Mouse (Mus musculus): ENCODE measurements around the gene Nav2. TPM values are rescaled to one million over a fixed set of nuclear protein-coding genes. Genes with fewer than 3 reads are reported as not detected.

The Nav2 gene
- total RNA-seq, 2 experiments from 2014 or later, result 1.4 TPM

DNA sequence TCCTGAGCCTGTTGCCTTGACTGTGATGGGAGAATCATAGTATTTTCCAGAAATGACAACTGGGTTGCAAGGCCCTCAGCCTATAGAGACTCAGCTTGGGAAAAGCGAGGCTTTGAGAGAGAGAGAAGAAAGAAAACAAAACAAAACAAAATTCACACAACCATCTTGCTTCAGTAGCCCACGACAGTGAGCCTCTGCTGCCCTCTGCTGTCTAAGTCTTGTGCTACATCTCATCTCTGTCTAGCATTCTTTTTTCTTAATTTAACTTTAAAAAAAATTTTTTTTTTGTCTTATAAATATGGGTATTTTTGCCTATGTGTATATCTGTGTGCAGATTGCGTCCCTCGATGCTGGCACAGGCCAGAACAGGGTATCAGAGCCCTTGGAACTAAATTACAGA, 517.5 kb downstream of the Nav2 start:
- ATAC-seq (replicated peaks; ENCODE audit: low FRiP score, low TSS enrichment, poor library complexity, severe bottlenecking), result 0 out of 2 replicates have a peak, but pooled peaks have one; percentile 34

DNA sequence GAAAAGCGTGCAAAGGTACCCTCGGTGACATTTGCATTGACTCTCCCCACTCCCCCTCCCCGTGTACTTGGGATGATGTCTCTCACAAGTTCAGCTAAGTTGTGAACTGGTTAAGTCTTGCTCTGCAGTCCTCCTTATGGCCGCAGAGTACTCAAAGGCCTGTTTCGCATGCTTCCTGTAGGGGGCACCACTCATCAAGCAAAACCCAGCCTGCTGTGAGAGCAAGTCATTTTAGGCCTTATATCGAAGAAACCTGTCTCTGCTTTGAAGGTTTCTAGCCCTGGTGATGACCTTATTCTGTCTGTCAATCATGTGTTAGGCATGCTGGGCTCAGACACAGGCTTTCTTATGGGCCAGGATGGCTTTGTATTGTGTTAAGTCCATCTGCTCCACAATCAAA, 519.3 kb downstream of the Nav2 start:
- peak; percentile 65 for ATAC-seq (replicated peaks; ENCODE audit: low FRiP score, low TSS enrichment, poor library complexity, severe bottlenecking)

DNA sequence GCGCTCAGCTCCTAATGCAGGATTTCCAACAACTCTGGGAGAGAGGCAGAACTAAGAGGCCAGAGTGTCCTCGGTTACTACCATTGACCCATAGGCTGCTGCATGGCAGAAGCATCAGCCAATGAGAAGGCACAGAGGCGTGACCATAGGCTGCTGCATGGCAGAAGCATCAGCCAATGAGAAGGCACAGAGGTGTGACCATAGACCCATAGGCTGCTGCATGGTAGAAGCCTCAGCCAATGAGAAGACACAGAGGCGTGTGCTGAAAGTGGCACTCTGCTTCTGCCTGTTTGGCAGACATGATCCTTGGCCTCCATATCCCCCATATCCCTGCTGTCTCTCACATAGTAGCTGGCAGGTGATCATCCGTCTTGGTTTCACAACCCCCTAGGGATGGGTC, 520.4 kb downstream of the Nav2 start:
- ATAC-seq (replicated peaks; ENCODE audit: low FRiP score, low TSS enrichment, poor library complexity, severe bottlenecking), result peak; percentile 75

DNA sequence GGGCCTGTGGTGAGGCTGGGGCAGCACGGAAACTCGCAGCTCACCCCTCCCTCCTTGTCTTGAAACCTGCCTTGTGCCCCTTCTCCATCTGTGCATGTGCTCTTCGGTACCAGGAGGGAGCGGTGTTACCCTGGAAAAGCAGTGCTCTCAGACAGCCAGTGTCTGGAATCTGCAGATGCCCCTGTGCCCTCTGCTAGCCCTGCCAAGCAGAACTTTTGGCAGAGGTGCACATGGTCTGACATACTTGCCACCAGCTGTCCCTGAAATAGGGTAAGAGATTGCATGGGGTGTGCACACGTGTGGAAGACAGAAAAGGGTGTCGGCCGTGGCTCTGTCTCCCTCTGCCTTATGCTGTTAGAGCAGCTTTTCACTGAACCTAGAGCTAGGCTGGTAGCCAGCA, 522.3 kb downstream of the Nav2 start:
- no peak for ATAC-seq (replicated peaks; ENCODE audit: low FRiP score, low TSS enrichment, poor library complexity, severe bottlenecking)

DNA sequence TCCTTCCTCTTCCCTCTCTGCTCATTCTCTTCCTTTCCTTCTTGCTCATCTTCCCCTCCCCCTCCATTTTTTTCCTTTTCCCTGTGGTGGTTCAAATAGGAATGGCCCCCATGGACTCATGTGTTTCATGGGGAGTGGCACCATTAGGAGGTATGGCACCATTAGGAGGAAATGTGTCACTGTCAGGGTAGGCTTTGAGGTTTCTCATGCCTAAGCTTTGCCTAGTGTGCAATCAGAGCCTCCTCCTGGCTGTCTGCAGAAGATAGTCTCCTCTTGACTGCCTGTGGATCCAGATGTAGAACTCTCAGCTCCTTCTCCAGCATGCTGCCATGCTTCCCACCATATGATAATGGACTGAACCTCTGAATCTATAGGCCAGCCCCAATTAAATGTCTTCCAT, 525.4 kb downstream of the Nav2 start:
- no peak for ATAC-seq (replicated peaks; ENCODE audit: low FRiP score, low TSS enrichment, poor library complexity, severe bottlenecking)

DNA sequence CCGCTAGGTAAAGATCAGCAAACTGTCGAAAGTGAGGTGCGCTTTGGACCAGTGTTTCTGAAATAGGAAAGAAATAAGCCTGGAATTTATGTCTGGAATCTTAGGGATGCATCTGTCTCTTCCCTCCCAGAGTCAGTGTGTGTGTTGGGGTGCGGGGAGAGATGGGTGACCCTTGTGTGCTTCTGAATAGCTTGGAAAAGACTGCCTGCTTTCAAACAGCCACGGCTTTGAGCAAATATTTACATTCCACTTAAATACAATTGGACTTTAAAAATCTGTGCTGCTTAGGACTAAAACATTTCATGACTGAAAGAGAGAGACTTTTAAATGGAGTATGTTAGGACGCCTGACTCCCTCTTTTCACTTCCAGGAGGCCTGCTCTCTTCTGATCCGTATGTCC, 528.0 kb downstream of the Nav2 start:
- ATAC-seq (replicated peaks; ENCODE audit: low FRiP score, low TSS enrichment, poor library complexity, severe bottlenecking), result no peak

DNA sequence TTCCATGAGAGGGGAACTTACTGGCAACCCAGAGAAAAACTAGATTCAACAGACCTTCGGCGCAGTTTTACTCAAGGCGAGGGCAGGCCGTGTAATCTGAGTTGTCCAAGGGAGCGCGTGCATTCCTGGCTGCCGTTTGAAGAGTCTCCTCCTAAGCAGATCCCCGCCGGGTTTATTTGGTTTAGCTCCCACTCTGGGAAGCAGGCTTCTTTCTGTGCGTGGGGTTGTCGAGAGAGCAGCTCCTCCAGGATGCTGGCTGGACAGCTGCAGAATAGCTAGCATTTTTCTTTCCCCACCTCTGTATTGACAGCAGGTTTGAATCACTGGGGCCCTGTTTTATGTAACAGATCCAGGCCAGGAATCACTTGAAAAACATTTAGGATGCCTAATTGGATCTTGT, 529.4 kb downstream of the Nav2 start:
- no peak for ATAC-seq (replicated peaks; ENCODE audit: low FRiP score, low TSS enrichment, poor library complexity, severe bottlenecking)

DNA sequence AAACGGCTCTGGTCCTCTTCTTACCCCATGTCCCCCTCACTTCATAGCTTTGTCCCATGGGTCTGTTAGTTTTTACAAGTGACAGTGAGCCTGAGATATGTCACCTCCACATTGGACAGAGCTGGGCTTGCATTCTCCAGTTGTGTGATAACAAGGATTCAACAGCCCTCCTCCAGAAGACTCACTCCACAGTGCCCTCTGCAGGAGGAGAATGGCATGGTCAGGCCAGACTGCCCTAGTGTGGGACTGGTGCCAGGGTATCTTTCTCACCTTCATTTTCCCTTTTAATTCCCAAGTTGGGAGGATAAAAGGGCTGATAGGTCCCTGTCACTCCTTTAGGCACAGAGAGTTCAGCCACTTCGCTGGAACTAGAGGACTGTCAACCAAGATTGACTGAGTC, 530.6 kb downstream of the Nav2 start:
- ATAC-seq (replicated peaks; ENCODE audit: low FRiP score, low TSS enrichment, poor library complexity, severe bottlenecking), result peak; percentile 76

DNA sequence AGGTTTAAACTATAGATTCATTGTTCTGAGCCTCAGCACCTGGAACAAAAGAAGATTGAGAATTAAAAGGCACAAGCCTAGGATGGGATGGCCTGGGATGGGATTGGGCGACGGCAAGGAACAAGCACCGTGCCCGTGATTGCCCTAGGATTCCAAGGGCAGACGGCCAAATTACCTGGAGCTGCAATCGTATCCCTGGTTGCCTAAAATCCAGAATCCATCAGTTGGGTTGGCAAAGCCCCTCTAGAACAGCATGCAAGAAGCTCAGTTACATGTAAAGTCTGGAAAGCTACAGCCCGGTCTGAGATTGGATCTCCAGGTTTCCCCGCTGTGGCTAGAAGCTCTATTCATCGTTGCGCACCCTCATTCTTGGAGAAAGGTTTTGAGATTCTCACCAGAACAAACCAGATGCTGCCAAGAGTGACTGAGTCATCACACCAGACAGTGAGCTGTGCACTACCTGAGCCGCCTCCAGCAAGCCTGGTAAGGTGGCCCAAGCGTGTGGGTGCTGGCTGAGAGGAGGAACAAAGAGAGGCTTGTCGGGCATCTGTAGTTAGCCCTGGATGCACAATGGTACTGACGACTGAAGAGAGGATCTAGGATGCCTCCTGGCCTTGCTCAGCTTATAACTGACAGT, 531.9 kb downstream of the Nav2 start:
- no peak for ATAC-seq (replicated peaks; ENCODE audit: low FRiP score, low TSS enrichment, poor library complexity, severe bottlenecking)

DNA sequence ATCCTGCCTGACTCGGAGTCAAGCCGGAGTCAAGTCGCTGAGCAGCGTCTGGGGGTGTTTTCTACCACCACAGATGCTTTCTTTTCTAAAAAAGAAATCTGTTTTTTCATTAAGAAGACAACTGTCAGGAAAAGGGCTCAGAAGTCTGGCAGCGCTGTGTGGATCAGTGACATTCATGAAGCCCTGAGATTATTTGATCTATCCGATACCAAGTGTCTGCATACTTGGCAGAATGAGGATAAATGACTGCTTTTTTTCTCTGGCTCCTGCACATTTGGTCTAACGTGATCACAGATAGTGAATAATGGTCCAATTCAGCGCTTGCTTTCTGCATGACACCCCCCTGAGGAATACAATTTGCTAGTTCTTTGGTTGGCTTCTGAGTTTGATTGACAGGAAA, 533.7 kb downstream of the Nav2 start:
- ATAC-seq (replicated peaks; ENCODE audit: low FRiP score, low TSS enrichment, poor library complexity, severe bottlenecking), result no peak

DNA sequence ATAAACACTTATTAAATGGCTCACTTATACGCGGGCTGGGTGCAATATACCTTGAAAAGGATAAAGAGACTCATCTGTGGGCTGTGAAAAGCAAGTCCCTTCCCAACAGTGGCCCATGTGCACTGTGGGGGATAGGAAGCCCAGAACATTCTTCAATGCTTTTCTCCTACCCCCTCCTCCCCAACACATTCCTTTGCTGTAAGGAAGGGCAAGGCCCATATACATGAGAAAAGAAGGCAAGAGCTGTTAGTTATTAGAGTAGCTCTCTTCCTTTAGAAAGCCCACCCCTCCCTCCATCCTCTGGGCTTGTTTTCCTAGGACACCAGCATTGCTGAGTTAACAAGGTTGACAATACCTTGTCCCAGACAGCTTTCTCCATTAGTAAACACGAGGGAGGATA, 540.1 kb downstream of the Nav2 start:
- ATAC-seq (replicated peaks; ENCODE audit: low FRiP score, low TSS enrichment, poor library complexity, severe bottlenecking), result no peak

DNA sequence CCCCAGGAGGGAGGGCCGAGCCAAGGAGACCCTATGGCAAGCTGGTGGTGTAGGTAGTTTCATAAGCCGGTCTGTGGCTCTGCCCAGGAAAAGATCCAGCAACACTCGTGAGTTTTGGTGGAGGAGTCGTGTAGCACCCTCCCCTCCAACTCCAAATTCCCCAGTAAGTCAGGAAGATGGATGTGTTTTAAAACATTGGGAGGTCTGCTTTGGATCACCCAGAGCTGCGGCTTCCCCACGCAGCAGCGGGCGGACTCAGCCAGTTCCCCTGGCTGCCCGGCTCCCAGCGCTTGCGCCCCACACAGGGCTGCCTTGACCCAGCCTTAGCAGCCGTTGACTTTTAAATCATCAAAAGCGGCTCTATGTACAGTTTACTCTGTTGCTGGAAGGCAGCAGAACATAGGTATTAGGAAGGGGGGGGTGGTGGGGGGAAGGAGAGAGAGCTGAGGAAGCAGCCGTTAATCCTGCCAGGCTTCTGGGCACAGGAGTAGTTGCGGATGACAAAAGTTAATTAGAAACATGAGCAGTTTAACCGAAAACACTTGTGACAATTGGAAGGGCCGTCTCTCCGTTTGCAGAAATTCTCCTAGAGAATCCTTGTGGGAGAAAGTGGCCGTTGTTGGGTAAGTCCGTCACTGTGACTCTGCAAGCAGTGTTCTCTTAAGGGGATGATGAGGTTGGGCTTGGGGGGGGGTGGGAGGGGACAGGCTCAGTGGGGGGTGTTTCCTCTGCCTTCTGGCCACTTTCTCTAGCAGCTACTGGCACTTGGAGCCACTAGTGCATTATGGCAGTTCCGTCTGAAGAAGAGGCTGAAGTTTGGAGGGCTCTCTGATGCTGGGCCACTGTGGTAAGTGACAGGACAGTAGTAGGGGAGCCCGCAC, 542.0 kb downstream of the Nav2 start:
- ATAC-seq (replicated peaks; ENCODE audit: low FRiP score, low TSS enrichment, poor library complexity, severe bottlenecking), result no peak

DNA sequence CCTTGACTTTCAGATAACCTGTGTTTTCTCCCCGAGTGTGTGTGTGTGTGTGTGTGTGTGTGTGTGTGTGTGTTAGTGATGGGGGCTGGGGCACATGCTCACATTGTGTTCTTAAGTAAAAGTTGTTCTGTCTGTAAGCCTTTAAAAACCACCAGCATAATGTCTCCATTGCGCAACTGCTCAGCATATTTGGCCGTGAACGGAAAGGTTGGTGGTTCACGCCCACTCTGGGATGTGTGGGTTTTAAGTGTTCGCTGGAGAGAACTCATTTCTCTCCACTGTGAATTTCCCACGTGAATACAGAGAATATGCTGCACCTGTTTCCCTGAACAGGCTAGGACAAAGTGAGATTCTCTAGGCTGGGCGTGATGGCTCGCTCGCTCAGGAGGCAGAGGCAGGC, 542.7 kb downstream of the Nav2 start:
- no peak for ATAC-seq (replicated peaks; ENCODE audit: low FRiP score, low TSS enrichment, poor library complexity, severe bottlenecking)

DNA sequence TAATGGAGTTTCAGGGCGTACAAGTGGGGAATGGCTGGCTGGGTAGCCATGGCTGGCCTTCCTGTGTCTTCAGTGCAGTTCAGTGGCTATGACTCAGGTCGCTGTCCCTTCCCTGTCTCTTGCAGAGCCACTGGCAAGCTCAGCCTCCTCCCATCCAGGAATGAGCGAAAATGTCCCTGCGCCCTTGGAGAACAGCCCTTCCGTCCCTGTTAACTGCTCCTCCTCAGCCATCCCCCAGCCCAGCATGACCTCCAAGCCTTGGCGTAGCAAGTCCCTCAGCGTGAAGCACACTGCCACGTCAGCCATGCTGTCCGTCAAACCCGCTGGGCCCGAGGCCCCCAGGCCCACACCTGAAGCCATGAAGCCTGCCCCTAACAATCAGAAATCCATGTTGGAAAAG, 543.8 kb downstream of the Nav2 start:
- no peak for ATAC-seq (replicated peaks; ENCODE audit: low FRiP score, low TSS enrichment, poor library complexity, severe bottlenecking)

DNA sequence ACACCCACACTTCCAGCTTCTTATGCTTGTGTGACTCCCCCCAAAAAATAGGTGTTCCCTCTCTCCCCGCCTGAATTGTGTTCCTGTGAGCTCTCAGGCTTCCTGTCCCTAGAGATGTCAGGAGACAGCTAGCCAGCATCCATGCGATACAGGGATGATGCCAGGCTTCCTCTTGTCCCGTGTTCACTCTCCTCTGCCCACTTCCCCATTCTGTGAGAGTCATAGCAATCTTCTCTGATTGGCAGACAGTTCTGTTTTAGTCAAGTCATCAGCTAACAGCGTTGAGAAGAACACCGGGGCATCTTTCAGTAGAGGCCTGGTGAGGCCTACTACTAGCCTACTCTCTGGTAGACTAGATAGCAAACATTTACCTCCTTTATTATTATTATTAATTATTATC, 546.1 kb downstream of the Nav2 start:
- ATAC-seq (replicated peaks; ENCODE audit: low FRiP score, low TSS enrichment, poor library complexity, severe bottlenecking), result 0 out of 2 replicates have a peak, but pooled peaks have one; percentile 37

DNA sequence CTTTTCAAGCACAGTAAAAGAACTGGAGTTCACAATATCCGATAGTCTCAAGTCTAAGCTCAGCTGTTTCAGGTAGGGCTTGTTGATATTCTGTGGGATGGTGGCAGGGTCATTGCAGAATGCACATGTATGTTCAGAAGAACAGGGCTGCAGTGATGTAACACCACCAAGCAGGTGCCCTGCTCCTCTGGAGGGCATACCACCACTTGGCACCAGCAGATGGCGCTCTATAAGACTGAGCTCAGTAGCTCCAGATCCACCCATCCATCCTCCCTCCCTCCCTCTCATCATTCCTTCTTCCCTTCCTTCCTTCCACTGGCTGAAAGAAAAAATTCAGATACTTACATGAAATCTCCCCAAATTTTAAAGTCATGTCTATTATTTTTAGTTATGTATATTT, 547.6 kb downstream of the Nav2 start:
- ATAC-seq (replicated peaks; ENCODE audit: low FRiP score, low TSS enrichment, poor library complexity, severe bottlenecking), result peak; percentile 82; the same call in 1 of the 2 replicates

DNA sequence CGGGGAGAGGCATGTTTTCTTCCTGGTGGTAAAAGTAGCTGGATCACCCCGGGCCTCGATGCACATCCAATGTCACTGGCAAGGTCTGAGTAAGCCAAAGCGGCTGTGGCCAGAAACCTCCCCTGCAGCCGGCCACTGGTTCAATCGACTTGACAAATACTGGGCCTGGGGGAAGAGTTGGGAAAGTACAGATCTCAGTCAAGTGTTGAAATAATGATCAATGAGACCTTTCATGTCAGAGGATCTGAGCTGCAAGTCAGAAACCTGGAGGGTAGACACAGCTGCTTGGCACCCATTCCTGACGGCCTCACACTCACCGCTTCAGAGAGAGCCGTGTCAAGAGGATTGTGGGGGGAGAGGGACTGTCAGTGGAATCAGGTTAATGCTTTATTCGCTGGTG, 548.9 kb downstream of the Nav2 start:
- ATAC-seq (replicated peaks; ENCODE audit: low FRiP score, low TSS enrichment, poor library complexity, severe bottlenecking), result no peak

DNA sequence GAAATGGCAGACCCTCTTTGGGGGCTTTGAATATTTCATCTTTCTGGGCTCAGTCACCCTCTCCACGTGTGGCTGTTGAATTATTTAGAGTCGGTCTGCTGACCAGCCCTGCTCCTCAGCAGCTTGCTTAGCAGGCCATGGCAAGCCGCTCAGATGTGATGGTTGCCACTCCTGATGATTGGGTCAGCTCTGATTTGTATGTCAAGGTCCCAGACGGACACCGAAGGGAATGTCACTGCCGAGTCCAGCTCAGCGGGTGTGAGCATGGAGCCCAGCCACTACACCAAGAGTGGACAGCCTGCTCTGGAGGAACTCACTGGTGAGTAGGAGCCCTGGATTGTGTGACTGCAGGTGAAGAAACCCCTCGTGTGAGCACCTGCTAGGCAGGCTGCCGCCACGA, 549.4 kb downstream of the Nav2 start:
- no peak for ATAC-seq (replicated peaks; ENCODE audit: low FRiP score, low TSS enrichment, poor library complexity, severe bottlenecking)

DNA sequence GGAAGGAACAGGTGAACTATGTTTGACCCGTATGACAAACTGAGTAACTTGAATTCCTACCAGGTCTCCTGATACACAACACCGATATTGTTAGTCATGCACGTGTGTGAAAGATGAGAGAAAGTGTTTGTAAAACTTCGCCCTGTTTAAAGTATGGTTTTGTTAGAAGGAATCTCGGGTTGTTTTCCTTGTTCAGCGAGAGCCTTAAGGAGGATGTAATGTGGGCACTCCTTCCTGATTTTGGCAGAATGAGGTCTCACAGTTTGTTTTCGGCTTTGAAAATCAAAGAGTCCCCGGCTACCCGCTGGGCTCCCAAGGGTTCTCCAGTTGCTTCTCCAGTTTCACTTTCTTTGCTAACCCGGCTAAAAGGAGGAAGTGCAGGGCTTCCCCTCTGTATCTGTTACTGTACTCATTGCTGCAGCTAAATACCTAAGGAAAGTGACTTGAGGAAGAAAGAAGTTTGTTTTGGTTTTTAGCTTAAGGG, 553.9 kb downstream of the Nav2 start:
- ATAC-seq (replicated peaks; ENCODE audit: low FRiP score, low TSS enrichment, poor library complexity, severe bottlenecking), result peak; percentile 50; the same call in 1 of the 2 replicates

DNA sequence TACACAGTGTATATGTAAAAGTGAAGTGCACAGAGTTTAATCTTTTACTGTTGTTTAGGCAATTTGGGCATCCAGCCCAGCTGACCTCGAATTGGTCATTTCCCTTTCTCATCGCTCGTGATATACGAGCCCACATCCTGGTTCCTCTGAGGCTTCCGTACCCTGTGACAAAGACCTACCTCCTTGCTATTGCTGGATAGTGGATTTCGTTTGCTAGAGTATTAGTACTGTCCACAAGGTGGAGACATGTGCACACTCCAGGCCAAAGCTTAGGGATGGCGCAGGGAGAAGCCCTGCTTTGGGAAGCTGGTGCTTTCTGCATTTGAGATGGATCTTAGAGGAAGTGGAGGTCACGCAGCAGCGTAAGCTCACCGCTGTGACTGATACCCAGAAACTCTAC, 559.3 kb downstream of the Nav2 start:
- peak; percentile 61 for ATAC-seq (replicated peaks; ENCODE audit: low FRiP score, low TSS enrichment, poor library complexity, severe bottlenecking)

All from megakaryocyte-erythroid progenitor cell, adult 5-6 weeks (primary cell).